Mouse (Mus musculus) urinary bladder, adult 2 months (tissue): ENCODE results near the gene Psg19. TPM values are rescaled to one million over a fixed set of nuclear protein-coding genes. Genes with fewer than 3 reads are reported as not detected.
"Not testable (repeated sequence)": the region's sequence is repeated elsewhere in the genome, so short reads cannot be mapped to it uniquely, and the experiment has no call there.

Experiments
- DNase-seq: peaks from one replicate; pipeline ENCODE4 v3.0.0; 2022; ENCODE audit warnings: low spot score
- polyA plus RNA-seq: library from polyadenylated mRNA; depleted of rRNA; stranded (reverse); fragments of >200 nt; gene quantifications from 2 replicates; pipeline ENCODE4 v1.2.3, GENCODE M21; 2012; rRNA removed

Psg19 gene
- polyA plus RNA-seq, result not detected in 2 replicates

GRCm38 (mm10) chr7:18798420-18798819 is at the start of gene Psg19:
Gene Psg19, minus strand, starts transcription at chr7:18798520.
- no peak for DNase-seq

- no peak for DNase-seq
These were observed 46.5 kb upstream of the Psg19 start for GRCm38 (mm10) chr7:18844811-18845210.

GRCm38 (mm10) chr7:18841174-18841567 is 42.9 kb upstream of the Psg19 start:
- no peak for DNase-seq

GRCm38 (mm10) chr7:18840386-18841173 is 42.3 kb upstream of the Psg19 start:
- peak; percentile 39 for DNase-seq

- no peak for DNase-seq
These were observed 41.5 kb upstream of the Psg19 start, which contains the start of gene Mill2 for GRCm38 (mm10) chr7:18839865-18840264. Gene Mill2, plus strand, starts transcription at chr7:18839966.

- no peak for DNase-seq
These were observed 34.0 kb upstream of the Psg19 start for GRCm38 (mm10) chr7:18832298-18832697.

GRCm38 (mm10) chr7:18829545-18829944 is 31.2 kb upstream of the Psg19 start:
- DNase-seq, result no peak

- no peak for DNase-seq
These were observed 30.3 kb upstream of the Psg19 start for GRCm38 (mm10) chr7:18828592-18828991.

- DNase-seq, result no peak
These were observed 29.6 kb upstream of the Psg19 start for GRCm38 (mm10) chr7:18827792-18828546.

- DNase-seq, result no peak
These were observed 23.2 kb upstream of the Psg19 start, which contains the start of gene Psg17 for GRCm38 (mm10) chr7:18821507-18821906. Gene Psg17, minus strand, starts transcription at chr7:18821607.

GRCm38 (mm10) chr7:18818301-18818700 is 20.0 kb upstream of the Psg19 start:
- DNase-seq, result no peak

- DNase-seq, result no peak
These were observed 5.2 kb upstream of the Psg19 start for GRCm38 (mm10) chr7:18803526-18803925.

GRCm38 (mm10) chr7:18799129-18799528 is 809 bp upstream of the Psg19 start:
- DNase-seq, result no peak

- not testable (repeated sequence) for DNase-seq
These were observed 7.6 kb downstream of the Psg19 start for GRCm38 (mm10) chr7:18790671-18791070.

GRCm38 (mm10) chr7:18781301-18781700 is 17.0 kb downstream of the Psg19 start:
- DNase-seq, result not testable (repeated sequence)

GRCm38 (mm10) chr7:18779337-18779781 is 19.0 kb downstream of the Psg19 start:
- DNase-seq, result no peak

- not testable (repeated sequence) for DNase-seq
These were observed 35.4 kb downstream of the Psg19 start for GRCm38 (mm10) chr7:18762885-18763284.

GRCm38 (mm10) chr7:18760152-18760551 is 38.2 kb downstream of the Psg19 start:
- not testable (repeated sequence) for DNase-seq

- DNase-seq, result not testable (repeated sequence)
These were observed 48.3 kb downstream of the Psg19 start for GRCm38 (mm10) chr7:18749896-18750477.

GRCm38 (mm10) chr7:18748994-18749895 is 49.1 kb downstream of the Psg19 start:
- DNase-seq, result no peak

GRCm38 (mm10) chr7:18747420-18747819 is 50.9 kb downstream of the Psg19 start:
- DNase-seq, result not testable (repeated sequence)
